Mouse (Mus musculus): ENCODE results near the gene Chac1. TPM values are rescaled to one million over a fixed set of nuclear protein-coding genes. Genes with fewer than 3 reads are reported as not detected.

The Chac1 gene
- polyA plus RNA-seq, 1 experiment from 2014 or later: 1.8 TPM

DNA sequence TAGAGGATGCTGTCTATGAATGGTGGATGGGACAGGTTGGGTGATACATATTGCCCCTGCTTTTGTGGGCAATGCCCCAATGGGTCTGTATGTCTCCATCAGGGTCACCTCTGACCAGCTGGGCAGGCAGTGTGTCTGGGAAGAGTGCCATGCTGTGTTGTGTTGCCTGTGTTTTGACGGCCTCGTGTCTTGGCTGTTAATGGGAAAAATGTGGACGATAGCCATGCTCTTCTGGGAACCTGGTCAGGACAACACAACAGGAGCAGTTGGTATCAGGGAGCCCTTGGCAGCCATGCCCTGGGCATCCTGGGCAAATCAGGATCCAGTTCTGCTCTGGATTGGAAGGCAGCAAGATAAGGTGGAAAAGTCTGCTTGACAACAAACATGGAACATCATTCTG, 4.1 kb downstream of the Chac1 start:
- peaks cover 3% of the 10 kb centered on the region; the same call in 1 of the 2 replicates for H3K9me3 ChIP-seq
- no peak overlapping the region for H3K27ac ChIP-seq
- H3K4me2 ChIP-seq: no peak overlapping the region
- no peaks in the 10 kb centered on the region; the same call in 1 of the 2 replicates for H3K36me3 ChIP-seq
- peaks cover 23% of the 10 kb centered on the region for H3K27me3 ChIP-seq
- H3K4me3 ChIP-seq: no peak overlapping the region
- no peak for ATAC-seq (ENCODE audit: insufficient number of reproducible peaks, insufficient read depth, low FRiP score, low TSS enrichment, low read depth)
- no peak overlapping the region for H3K9ac ChIP-seq
- H3K4me1 ChIP-seq: peaks cover 11% of the 10 kb centered on the region; the same call in 1 of the 2 replicates
- 80% methylated on average over 3 of the region's 3 CpGs for WGBS

DNA sequence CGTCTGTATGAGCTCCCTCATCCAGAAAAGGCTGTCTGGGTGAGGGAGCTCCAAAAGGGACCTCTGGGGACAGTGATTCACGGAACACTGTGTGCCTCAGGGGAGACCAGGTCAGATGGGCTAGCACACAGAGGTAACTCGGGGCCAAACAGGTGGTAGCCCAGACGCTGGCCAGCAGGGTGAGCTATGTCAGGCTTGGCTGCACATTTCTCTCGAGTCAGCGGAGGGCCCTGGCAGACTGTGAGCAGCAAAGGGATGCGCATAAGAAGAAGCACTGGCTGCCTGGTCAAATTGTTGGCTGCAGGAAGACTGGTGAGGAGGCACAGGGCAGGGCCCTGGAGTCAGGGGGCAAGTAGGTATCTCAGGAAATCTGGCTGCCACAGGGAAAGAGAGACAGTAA, 4.6 kb downstream of the Chac1 start:
- Histone ChIP-seq H3K4me1 (peaks cover 7% of the 10 kb centered on the region; the same call in 1 of the 2 replicates), H3K27me3 (peaks cover 18% of the 10 kb centered on the region), H3K27ac (no peak overlapping the region), H3K36me3 (no peaks in the 10 kb centered on the region; the same call in 1 of the 2 replicates), H3K4me3 (no peak overlapping the region), H3K9ac (no peak overlapping the region), H3K9me3 (peaks cover 3% of the 10 kb centered on the region; the same call in 1 of the 2 replicates), H3K4me2 (no peak overlapping the region)
- 22% methylated on average over 7 of the region's 7 CpGs for WGBS
- ATAC-seq (ENCODE audit: insufficient number of reproducible peaks, insufficient read depth, low FRiP score, low TSS enrichment, low read depth): no peak

DNA sequence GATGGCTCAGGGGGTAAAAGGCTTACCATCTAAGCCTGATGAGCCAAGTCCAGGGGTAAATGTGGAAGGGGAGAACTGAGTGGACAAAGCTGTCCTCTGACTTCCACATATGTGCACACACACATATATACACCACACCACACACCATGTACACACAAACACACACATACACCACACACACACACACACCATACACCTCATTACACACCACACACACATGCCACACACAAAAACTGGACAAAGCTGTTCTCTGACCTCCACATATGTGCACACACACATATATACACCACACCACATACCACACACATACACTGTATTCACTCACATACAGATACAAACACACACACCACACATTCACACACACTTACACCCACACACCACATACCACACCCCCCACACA, 5.3 kb downstream of the Chac1 start:
- ATAC-seq (ENCODE audit: insufficient number of reproducible peaks, insufficient read depth, low FRiP score, low TSS enrichment, low read depth): no peak
- H3K27me3 ChIP-seq: peaks cover 11% of the 10 kb centered on the region
- peaks cover 4% of the 10 kb centered on the region; the same call in 1 of the 2 replicates for H3K4me1 ChIP-seq
- H3K9ac ChIP-seq: no peak overlapping the region
- no peak overlapping the region for H3K4me2 ChIP-seq
- H3K27ac ChIP-seq: no peak overlapping the region
- peaks cover 3% of the 10 kb centered on the region; the same call in 1 of the 2 replicates for H3K9me3 ChIP-seq
- no peaks in the 10 kb centered on the region; the same call in 1 of the 2 replicates for H3K36me3 ChIP-seq
- no peak overlapping the region for H3K4me3 ChIP-seq

DNA sequence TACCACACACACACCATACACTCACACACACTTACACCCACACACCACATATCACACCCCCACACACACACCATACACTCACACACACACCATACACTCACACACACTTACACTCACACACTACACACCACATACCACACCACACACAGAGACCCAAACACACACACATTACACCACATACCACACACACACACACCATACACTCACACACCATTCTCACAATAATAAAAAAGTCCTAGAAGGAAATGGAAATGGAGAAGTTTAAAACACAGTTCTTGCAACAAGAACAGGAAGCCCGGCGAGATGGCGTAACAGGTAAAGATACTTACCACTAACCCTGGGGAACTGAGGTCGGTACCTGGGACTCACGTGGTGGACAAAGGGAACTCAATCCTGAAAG, 5.8 kb downstream of the Chac1 start:
- Histone ChIP-seq H3K4me3 (no peak overlapping the region), H3K36me3 (no peaks in the 10 kb centered on the region; the same call in 1 of the 2 replicates), H3K27ac (no peak overlapping the region), H3K4me1 (no peaks in the 10 kb centered on the region), H3K27me3 (peaks cover 6% of the 10 kb centered on the region), H3K9me3 (peaks cover 3% of the 10 kb centered on the region; the same call in 1 of the 2 replicates), H3K4me2 (no peak overlapping the region), H3K9ac (no peak overlapping the region)
- 0 out of 2 replicates have a peak, but pooled peaks have one; percentile 44 for ATAC-seq (ENCODE audit: insufficient number of reproducible peaks, insufficient read depth, low FRiP score, low TSS enrichment, low read depth)
- WGBS: 86% methylated on average over 5 of the region's 5 CpGs

DNA sequence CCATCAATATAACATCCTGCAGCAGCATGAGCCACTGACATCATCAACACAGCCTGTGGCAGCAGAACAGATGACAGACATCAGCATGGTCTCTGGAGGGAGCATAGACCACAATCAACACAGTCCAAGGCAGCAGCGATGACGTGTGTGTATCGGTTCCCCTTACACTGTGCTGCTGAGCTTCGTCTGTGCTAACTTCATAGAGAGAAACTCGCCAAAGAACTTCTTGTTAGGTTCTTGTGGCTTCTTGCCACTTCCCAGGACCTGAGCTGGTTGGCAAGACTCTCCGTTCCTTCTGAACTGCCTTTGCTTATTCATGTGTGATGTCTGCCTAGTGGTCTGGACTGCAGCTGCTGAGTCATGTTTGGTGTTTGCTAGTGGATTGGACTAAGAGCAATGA, 7.2 kb downstream of the Chac1 start:
- ATAC-seq (ENCODE audit: insufficient number of reproducible peaks, insufficient read depth, low FRiP score, low TSS enrichment, low read depth): no peak
- H3K4me3 ChIP-seq: no peak overlapping the region

DNA sequence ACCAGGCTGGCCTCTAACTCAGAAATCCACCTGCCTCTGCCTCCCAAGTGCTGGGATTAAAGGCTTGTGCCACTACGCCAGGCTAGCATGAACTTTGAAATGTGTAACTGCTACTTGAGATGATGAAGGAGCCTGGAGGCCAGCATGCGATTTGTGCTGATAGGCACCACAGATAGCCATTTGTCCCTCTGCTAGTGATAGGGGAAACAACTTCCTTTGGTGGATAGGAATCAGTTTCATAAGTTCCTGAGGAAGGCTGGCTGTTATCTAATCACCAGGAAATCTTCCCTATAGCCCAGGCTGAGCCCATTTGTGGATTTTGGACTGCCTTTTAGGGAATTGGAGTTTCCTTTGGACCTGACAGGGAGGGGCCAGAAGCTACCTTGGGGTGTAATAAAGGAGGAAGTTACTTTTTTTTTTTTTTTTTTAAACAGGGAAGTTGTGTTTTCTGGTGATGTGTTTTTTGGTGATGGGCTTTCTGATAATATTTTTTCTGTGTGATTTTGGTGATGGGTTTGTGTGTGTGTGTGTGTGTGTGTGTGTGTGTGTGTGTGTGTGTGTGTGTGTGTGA, 8.8 kb downstream of the Chac1 start:
- Histone ChIP-seq H3K4me1 (no peaks in the 10 kb centered on the region), H3K27me3 (no peaks in the 10 kb centered on the region), H3K36me3 (no peaks in the 10 kb centered on the region), H3K27ac (no peak overlapping the region), H3K4me3 (no peak overlapping the region), H3K4me2 (no peak overlapping the region), H3K9ac (no peak overlapping the region), H3K9me3 (peaks cover 3% of the 10 kb centered on the region; the same call in 1 of the 2 replicates)
- 74% methylated on average over 2 of the region's 2 CpGs for WGBS
- no peak for ATAC-seq (ENCODE audit: insufficient number of reproducible peaks, insufficient read depth, low FRiP score, low TSS enrichment, low read depth)

More for the DNA sequence above, 7.2 kb downstream of the Chac1 start:
- H3K27me3 ChIP-seq: no peaks in the 10 kb centered on the region
- H3K36me3 ChIP-seq: no peaks in the 10 kb centered on the region; the same call in 1 of the 2 replicates
- no peak overlapping the region for H3K4me2 ChIP-seq
- 82% methylated on average over 6 of the region's 6 CpGs for WGBS
- H3K9me3 ChIP-seq: peaks cover 3% of the 10 kb centered on the region; the same call in 1 of the 2 replicates
- no peak overlapping the region for H3K27ac ChIP-seq
- no peak overlapping the region for H3K9ac ChIP-seq
- no peaks in the 10 kb centered on the region for H3K4me1 ChIP-seq

DNA sequence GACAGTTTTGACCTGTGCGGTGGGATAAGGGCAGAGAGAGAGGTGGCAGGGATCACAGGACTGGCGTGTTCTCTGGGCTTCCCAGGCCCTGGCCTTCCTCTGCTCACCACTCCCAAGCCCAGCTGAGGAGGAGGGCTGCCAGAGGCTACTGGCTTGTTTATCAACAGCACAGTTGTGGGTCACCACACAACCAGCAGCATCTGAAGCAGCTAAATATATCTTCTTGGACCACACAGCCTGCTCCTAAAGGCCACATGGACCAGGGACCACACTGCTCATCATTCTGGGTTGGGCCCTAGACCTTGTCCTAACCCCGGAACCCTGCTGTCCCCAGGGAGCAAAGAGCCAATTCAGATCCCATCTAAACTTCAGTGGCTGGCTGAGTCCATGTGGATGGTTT, 13.9 kb downstream of the Chac1 start:
- no peak overlapping the region for H3K9ac ChIP-seq
- no peak for ATAC-seq (ENCODE audit: insufficient number of reproducible peaks, insufficient read depth, low FRiP score, low TSS enrichment, low read depth)
- H3K4me2 ChIP-seq: no peak overlapping the region
- H3K4me3 ChIP-seq: no peak overlapping the region
- H3K9me3 ChIP-seq: no peaks in the 10 kb centered on the region
- no peaks in the 10 kb centered on the region for H3K27me3 ChIP-seq
- H3K27ac ChIP-seq: no peak overlapping the region
- H3K4me1 ChIP-seq: no peaks in the 10 kb centered on the region
- WGBS: 89% methylated on average over 3 of the region's 3 CpGs
- peaks cover 28% of the 10 kb centered on the region for H3K36me3 ChIP-seq

DNA sequence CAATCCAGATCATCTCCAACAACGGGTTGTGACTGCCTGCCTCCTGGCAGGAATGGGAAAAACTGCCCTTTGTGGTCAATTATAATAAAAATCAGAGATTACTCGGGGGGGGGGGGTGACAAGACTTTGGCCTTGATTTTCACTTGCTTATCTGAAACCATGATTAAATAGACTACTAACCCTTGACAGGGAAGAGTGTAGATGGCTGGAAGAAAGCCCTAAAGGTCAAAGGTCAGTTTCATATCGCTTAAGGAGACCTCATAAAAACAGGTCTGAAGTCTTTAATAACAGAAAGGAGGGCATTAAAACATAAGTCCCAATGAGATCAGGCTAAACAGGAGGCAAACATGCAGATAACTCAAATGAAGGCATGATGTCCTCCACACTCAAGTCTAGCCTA, 16.3 kb downstream of the Chac1 start:
- no peaks in the 10 kb centered on the region for H3K27me3 ChIP-seq
- H3K4me2 ChIP-seq: no peak overlapping the region
- no peaks in the 10 kb centered on the region for H3K4me1 ChIP-seq
- H3K9me3 ChIP-seq: no peaks in the 10 kb centered on the region
- ATAC-seq (ENCODE audit: insufficient number of reproducible peaks, insufficient read depth, low FRiP score, low TSS enrichment, low read depth): no peak
- no peak overlapping the region for H3K9ac ChIP-seq
- H3K4me3 ChIP-seq: no peak overlapping the region
- peaks cover 50% of the 10 kb centered on the region for H3K36me3 ChIP-seq
- 70% methylated on average over 3 of the region's 3 CpGs for WGBS
- H3K27ac ChIP-seq: no peak overlapping the region

DNA sequence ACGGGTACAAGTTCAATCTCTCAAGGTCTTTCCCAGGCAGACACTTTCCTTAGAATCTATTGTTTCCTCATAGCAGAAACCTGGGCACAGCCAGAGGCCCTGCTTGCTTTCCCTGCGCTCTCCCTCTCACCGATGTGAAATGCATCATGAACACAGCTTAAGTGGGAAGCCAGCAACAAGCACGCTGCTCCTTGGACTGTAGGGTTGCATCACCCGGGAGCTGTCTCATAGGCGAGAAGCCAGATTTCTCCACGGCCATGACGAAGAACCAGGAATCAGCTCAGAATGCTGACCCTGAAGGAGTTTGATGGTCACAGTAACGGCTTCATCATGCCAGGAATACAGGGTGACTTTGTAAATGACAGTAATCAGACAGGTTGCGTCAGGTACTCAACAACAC, 19.1 kb downstream of the Chac1 start:
- peaks cover 77% of the 10 kb centered on the region for H3K36me3 ChIP-seq
- ATAC-seq (ENCODE audit: insufficient number of reproducible peaks, insufficient read depth, low FRiP score, low TSS enrichment, low read depth): no peak
- H3K9me3 ChIP-seq: no peaks in the 10 kb centered on the region
- H3K9ac ChIP-seq: no peak overlapping the region
- WGBS: 94% methylated on average over 10 of the region's 10 CpGs
- H3K27ac ChIP-seq: no peak overlapping the region
- no peak overlapping the region for H3K4me3 ChIP-seq
- H3K4me2 ChIP-seq: no peak overlapping the region
- H3K4me1 ChIP-seq: no peaks in the 10 kb centered on the region
- no peaks in the 10 kb centered on the region for H3K27me3 ChIP-seq

DNA sequence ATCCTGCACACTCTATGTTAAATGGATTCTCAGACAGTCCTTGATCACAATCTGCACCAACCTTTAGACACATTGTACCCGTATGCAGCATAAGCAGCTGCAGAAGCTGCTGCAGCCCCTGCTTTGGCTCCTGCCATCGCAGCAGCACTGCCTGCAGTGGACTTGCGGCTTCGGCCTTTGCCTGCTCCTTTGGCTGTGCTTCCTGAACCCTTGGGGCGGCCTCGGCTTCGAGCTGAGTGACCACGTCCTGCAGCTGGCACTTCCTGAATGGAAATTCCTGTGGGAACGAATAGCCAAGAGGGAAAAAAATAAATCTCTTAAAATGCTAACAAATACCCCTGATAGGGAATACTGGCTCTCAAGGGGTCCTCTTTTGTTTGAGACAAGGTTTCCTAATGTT, 26.3 kb downstream of the Chac1 start:
- ATAC-seq (ENCODE audit: insufficient number of reproducible peaks, insufficient read depth, low FRiP score, low TSS enrichment, low read depth): no peak
- H3K27ac ChIP-seq: no peak overlapping the region
- no peaks in the 10 kb centered on the region for H3K9me3 ChIP-seq
- no peaks in the 10 kb centered on the region for H3K27me3 ChIP-seq
- H3K4me3 ChIP-seq: no peak overlapping the region
- 81% methylated on average over 9 of the region's 9 CpGs for WGBS
- H3K9ac ChIP-seq: no peak overlapping the region
- H3K4me1 ChIP-seq: no peaks in the 10 kb centered on the region
- peaks cover 93% of the 10 kb centered on the region for H3K36me3 ChIP-seq
- no peak overlapping the region for H3K4me2 ChIP-seq

DNA sequence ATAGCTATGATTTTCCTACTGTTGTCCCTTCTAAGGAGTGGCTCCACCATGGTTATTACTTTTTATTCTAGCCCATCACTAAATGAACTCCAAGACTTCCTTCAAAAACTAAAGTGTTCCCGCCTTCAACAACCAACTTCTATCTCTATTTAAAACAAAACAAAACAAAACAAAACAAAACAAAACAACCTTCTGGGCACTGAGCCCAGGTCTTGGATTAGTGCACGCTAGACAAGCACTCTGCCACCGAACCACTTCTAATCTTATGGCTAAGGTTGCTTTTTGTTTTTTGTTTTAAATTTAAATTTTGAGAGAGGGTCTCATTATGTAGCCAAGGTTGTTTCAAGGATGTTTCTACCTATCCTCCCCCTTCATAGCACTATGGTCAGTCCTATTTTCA, 26.8 kb downstream of the Chac1 start:
- Histone ChIP-seq H3K4me3 (no peak overlapping the region), H3K27ac (no peak overlapping the region), H3K36me3 (peaks cover 92% of the 10 kb centered on the region), H3K4me2 (no peak overlapping the region), H3K4me1 (no peaks in the 10 kb centered on the region), H3K9ac (no peak overlapping the region), H3K27me3 (no peaks in the 10 kb centered on the region), H3K9me3 (no peaks in the 10 kb centered on the region)
- ATAC-seq (ENCODE audit: insufficient number of reproducible peaks, insufficient read depth, low FRiP score, low TSS enrichment, low read depth): no peak
- 90% methylated on average over 3 of the region's 3 CpGs for WGBS

DNA sequence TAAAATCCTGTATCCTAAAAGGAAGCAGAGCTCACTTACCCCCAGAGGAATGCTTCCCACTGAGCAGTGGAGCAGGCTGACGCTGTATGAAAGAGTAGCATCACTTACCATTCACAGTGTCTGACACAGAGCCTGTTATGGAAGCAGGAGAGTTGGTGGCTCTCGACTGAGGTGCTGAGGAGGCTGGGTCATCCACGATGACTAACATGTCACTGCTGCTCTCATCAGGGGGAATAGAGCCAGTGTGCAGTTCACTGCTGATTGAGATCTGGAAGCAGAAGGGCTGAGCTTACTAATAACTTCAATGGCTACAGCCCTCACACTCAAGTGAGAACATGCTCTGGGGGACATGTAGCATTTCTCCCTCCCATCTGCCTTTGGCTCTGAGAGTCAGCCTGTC, 28.4 kb downstream of the Chac1 start:
- Histone ChIP-seq H3K9me3 (no peaks in the 10 kb centered on the region), H3K27me3 (no peaks in the 10 kb centered on the region), H3K4me2 (no peak overlapping the region), H3K4me1 (no peaks in the 10 kb centered on the region), H3K9ac (no peak overlapping the region), H3K36me3 (peaks cover 84% of the 10 kb centered on the region), H3K4me3 (no peak overlapping the region), H3K27ac (no peak overlapping the region)
- 86% methylated on average over 3 of the region's 3 CpGs for WGBS
- ATAC-seq (ENCODE audit: insufficient number of reproducible peaks, insufficient read depth, low FRiP score, low TSS enrichment, low read depth): no peak

Data from embryonic facial prominence, embryonic 13.5 days (tissue).